Mouse (Mus musculus): ENCODE measurements around the gene Map1b. TPM values are rescaled to one million over a fixed set of nuclear protein-coding genes. Genes with fewer than 3 reads are reported as not detected.

Gene Map1b
- polyA plus RNA-seq, 1 experiment from 2014 or later: 48.2 TPM

DNA sequence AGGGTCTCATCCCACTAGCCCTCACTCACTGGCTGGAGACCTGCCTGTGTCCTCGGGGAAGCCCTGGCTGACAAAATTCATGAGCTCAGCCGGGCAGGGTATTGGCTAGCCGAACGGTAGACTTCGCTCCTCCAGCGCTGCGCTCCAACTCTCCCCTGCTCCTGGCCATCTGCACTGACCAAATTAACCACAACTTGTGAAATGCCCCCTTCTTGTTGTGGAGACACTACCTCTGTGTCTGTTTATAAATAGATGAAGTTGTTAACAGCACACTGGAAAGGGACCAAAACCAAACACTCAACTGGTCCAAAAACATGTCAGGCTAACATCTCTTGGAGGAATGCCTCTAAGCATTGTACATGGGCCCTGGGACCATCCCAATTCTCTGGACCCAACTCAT lies 42.2 kb downstream of the Map1b start:
- Histone ChIP-seq H3K27me3 (ENCODE audit: insufficient read depth, low read length) (no peaks in the 10 kb centered on the region), H3K9me3 (ENCODE audit: low read length) (no peaks in the 10 kb centered on the region), H3K4me1 (ENCODE audit: insufficient read depth, low read length) (peaks cover 8% of the 10 kb centered on the region), H3K4me3 (ENCODE audit: low read length) (no peak overlapping the region), H3K9ac (replicated peaks; ENCODE audit: low read length) (no peak overlapping the region), H3K36me3 (ENCODE audit: insufficient read depth, low read length) (no peaks in the 10 kb centered on the region), H3K27ac (ENCODE audit: low read length) (no peak overlapping the region), H3K4me2 (replicated peaks; ENCODE audit: low read depth, low read length) (no peak overlapping the region)
- no peak for ATAC-seq (ENCODE audit: low FRiP score, low TSS enrichment)
- 86% methylated on average over 7 of the region's 7 CpGs for WGBS

DNA sequence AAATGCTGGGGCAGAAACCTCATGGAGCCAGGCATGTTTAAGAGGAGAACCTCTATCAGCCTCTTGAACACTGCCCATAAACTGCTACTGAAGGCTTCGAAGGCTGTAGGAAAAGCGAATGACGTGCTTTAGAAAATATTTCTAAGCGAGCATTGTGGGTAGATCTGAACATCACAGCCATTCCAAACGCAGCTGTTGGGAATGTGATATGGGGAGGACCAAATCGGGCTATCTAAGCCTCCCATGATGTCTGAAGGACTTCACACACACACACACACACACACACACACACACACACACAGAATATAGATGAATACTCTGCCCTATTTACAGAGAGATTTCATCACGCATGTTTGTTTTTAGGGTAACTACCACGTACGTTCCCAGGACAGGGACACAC lies 44.3 kb downstream of the Map1b start:
- no peak for ATAC-seq (ENCODE audit: low FRiP score, low TSS enrichment)
- Histone ChIP-seq H3K27me3 (ENCODE audit: insufficient read depth, low read length) (no peaks in the 10 kb centered on the region), H3K36me3 (ENCODE audit: insufficient read depth, low read length) (no peaks in the 10 kb centered on the region), H3K4me1 (ENCODE audit: insufficient read depth, low read length) (peaks cover 9% of the 10 kb centered on the region), H3K9me3 (ENCODE audit: low read length) (no peaks in the 10 kb centered on the region), H3K9ac (replicated peaks; ENCODE audit: low read length) (no peak overlapping the region), H3K4me3 (ENCODE audit: low read length) (no peak overlapping the region), H3K27ac (ENCODE audit: low read length) (no peak overlapping the region), H3K4me2 (replicated peaks; ENCODE audit: low read depth, low read length) (no peak overlapping the region)
- WGBS: 83% methylated on average over 9 of the region's 9 CpGs

DNA sequence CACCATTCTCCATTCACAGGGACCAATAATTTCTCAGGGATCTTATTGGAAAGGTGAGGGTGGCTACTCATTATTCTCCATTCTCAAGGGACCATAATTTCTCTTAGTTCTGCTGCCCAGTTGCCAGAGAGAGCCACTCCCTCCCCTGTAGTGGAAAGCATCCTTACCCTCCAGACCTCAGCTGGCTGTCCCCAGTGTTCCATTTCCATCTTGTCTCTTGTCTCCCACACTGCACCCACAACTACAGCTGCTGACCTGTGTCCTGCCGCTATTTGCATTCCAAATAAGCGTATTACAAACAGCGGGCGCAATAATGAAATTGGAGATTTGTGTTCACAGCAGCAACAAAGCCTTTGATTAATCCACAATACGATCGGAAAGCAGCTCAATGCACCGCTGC lies 46.3 kb downstream of the Map1b start:
- 93% methylated on average over 7 of the region's 7 CpGs for WGBS
- H3K9me3 ChIP-seq (ENCODE audit: low read length): no peaks in the 10 kb centered on the region
- no peaks in the 10 kb centered on the region for H3K27me3 ChIP-seq (ENCODE audit: insufficient read depth, low read length)
- H3K27ac ChIP-seq (ENCODE audit: low read length): no peak overlapping the region
- ATAC-seq (ENCODE audit: low FRiP score, low TSS enrichment): no peak
- H3K36me3 ChIP-seq (ENCODE audit: insufficient read depth, low read length): no peaks in the 10 kb centered on the region
- peaks cover 7% of the 10 kb centered on the region for H3K4me1 ChIP-seq (ENCODE audit: insufficient read depth, low read length)
- H3K4me3 ChIP-seq (ENCODE audit: low read length): no peak overlapping the region
- H3K9ac ChIP-seq (replicated peaks; ENCODE audit: low read length): no peak overlapping the region
- H3K4me2 ChIP-seq (replicated peaks; ENCODE audit: low read depth, low read length): no peak overlapping the region

- no peak overlapping the region for H3K27ac ChIP-seq (ENCODE audit: low read length)
- no peaks in the 10 kb centered on the region for H3K9me3 ChIP-seq (ENCODE audit: low read length)
- H3K4me2 ChIP-seq (replicated peaks; ENCODE audit: low read depth, low read length): no peak overlapping the region
- WGBS: 91% methylated on average over 2 of the region's 2 CpGs
- no peaks in the 10 kb centered on the region for H3K27me3 ChIP-seq (ENCODE audit: insufficient read depth, low read length)
- no peak overlapping the region for H3K9ac ChIP-seq (replicated peaks; ENCODE audit: low read length)
- no peak for ATAC-seq (ENCODE audit: low FRiP score, low TSS enrichment)
- 0 out of 2 replicates have a peak, but pooled peaks cover 4% of the 10 kb centered on the region for H3K4me1 ChIP-seq (ENCODE audit: insufficient read depth, low read length)
- no peaks in the 10 kb centered on the region for H3K36me3 ChIP-seq (ENCODE audit: insufficient read depth, low read length)
- H3K4me3 ChIP-seq (ENCODE audit: low read length): no peak overlapping the region
Observed at GRCm38 (mm10) chr13:99468267-99468666, 48.1 kb downstream of the Map1b start.

DNA sequence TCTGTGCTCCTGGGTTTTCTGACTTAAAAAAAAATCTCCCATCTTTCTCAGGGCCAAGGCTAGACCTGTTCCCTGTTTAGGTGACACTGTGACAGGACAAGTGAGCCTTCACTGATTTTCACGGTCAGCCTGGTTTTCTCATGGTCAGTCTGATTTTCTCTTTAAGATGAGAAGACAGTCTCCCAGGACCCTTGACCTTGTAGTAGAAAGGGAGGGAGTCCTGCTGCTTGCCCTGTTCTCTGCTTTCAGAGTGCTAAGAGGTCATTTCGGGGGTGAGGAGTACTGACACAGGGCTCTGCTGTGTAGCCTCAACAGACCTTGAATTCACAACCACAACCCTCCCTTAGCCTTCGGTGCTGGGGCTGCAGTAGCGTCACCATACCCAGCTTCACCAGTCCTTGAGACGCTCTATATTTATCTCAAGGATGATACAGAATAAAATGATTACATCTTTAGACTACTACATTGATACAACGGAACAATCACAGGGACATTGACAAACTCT lies 49.5 kb downstream of the Map1b start:
- Histone ChIP-seq H3K27me3 (ENCODE audit: insufficient read depth, low read length) (no peaks in the 10 kb centered on the region), H3K36me3 (ENCODE audit: insufficient read depth, low read length) (no peaks in the 10 kb centered on the region), H3K4me3 (ENCODE audit: low read length) (no peak overlapping the region), H3K4me2 (replicated peaks; ENCODE audit: low read depth, low read length) (no peak overlapping the region), H3K9ac (replicated peaks; ENCODE audit: low read length) (no peak overlapping the region), H3K4me1 (ENCODE audit: insufficient read depth, low read length) (0 out of 2 replicates have a peak, but pooled peaks cover 4% of the 10 kb centered on the region), H3K27ac (ENCODE audit: low read length) (no peak overlapping the region), H3K9me3 (ENCODE audit: low read length) (no peaks in the 10 kb centered on the region)
- no peak for ATAC-seq (ENCODE audit: low FRiP score, low TSS enrichment)
- 55% methylated on average over 6 of the region's 6 CpGs for WGBS

DNA sequence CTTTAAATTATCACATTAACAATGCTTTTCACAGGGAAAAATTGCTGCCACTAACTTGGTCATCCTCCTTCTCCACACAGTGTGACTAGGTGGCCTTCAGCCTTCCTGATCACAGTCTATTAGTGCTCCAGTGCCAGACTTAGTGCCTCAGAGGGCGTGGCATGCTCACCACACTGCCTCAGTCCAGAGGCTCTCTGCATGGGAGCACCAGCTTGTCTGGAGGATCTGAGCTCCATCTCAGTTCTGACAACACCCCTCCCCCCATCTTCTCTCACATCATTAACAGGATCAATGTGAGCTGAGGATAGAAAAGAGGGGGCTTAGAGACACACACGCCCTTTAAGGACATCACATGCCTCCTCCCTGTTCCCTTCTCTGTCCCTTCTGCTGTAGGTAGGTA lies 50.3 kb downstream of the Map1b start:
- Histone ChIP-seq H3K4me3 (ENCODE audit: low read length) (no peak overlapping the region), H3K4me1 (ENCODE audit: insufficient read depth, low read length) (0 out of 2 replicates have a peak, but pooled peaks cover 4% of the 10 kb centered on the region), H3K9ac (replicated peaks; ENCODE audit: low read length) (no peak overlapping the region), H3K27ac (ENCODE audit: low read length) (no peak overlapping the region), H3K4me2 (replicated peaks; ENCODE audit: low read depth, low read length) (no peak overlapping the region), H3K9me3 (ENCODE audit: low read length) (no peaks in the 10 kb centered on the region), H3K27me3 (ENCODE audit: insufficient read depth, low read length) (no peaks in the 10 kb centered on the region), H3K36me3 (ENCODE audit: insufficient read depth, low read length) (no peaks in the 10 kb centered on the region)
- no peak for ATAC-seq (ENCODE audit: low FRiP score, low TSS enrichment)
- 74% methylated on average over 2 of the region's 2 CpGs for WGBS

- H3K9ac ChIP-seq (replicated peaks; ENCODE audit: low read length): no peak overlapping the region
- H3K4me1 ChIP-seq (ENCODE audit: insufficient read depth, low read length): 0 out of 2 replicates have a peak, but pooled peaks cover 4% of the 10 kb centered on the region
- H3K4me2 ChIP-seq (replicated peaks; ENCODE audit: low read depth, low read length): no peak overlapping the region
- no peak for ATAC-seq (ENCODE audit: low FRiP score, low TSS enrichment)
- no peaks in the 10 kb centered on the region for H3K27me3 ChIP-seq (ENCODE audit: insufficient read depth, low read length)
- 68% methylated on average over 4 of the region's 4 CpGs for WGBS
- H3K9me3 ChIP-seq (ENCODE audit: low read length): no peaks in the 10 kb centered on the region
- H3K27ac ChIP-seq (ENCODE audit: low read length): no peak overlapping the region
- no peaks in the 10 kb centered on the region for H3K36me3 ChIP-seq (ENCODE audit: insufficient read depth, low read length)
- no peak overlapping the region for H3K4me3 ChIP-seq (ENCODE audit: low read length)
Observed at GRCm38 (mm10) chr13:99464551-99464950, 51.8 kb downstream of the Map1b start.

DNA sequence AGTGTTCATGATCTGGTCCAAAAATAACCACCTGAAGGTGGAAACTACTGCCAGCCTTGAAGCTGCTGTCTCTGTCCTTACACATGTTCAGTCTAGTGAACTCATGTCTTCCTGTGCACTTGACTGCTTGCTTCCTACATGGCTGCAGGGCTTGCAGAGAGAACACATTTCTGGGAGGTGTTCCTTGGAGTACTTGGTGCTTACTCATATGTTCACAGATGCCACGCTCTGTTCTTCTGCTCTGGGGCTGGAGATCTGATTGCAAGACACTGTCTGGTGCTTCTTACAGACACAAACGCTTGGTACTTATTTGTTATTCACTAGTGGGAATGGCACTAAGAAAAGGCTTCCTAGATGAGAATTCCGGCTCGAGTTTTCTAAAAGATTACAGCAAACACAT lies 54.5 kb downstream of the Map1b start:
- Histone ChIP-seq H3K36me3 (ENCODE audit: insufficient read depth, low read length) (no peaks in the 10 kb centered on the region), H3K27ac (ENCODE audit: low read length) (no peak overlapping the region), H3K4me2 (replicated peaks; ENCODE audit: low read depth, low read length) (no peak overlapping the region), H3K27me3 (ENCODE audit: insufficient read depth, low read length) (no peaks in the 10 kb centered on the region), H3K4me1 (ENCODE audit: insufficient read depth, low read length) (0 out of 2 replicates have a peak, but pooled peaks cover 2% of the 10 kb centered on the region), H3K9ac (replicated peaks; ENCODE audit: low read length) (no peak overlapping the region), H3K4me3 (ENCODE audit: low read length) (no peak overlapping the region), H3K9me3 (ENCODE audit: low read length) (no peaks in the 10 kb centered on the region)
- ATAC-seq (ENCODE audit: low FRiP score, low TSS enrichment): no peak
- WGBS: 90% methylated on average over 4 of the region's 4 CpGs

DNA sequence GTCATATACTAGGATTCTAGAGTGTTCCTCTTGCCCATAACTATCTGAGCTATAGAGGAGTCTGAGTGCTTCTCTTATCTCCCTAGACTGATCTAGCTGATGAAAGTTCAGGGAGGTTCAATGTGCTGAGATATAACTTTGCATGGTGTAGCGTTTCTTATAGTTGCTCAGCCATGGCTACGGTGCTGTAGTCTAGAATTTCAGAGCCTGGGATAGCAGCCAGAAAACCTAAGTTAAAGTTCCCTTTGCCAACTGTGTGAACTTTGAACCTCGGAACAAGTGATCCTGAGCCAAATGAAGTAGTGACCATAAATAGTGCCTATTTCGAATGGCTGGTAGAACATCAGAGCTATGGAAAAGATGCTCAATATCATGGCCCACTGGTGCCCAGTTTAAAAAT lies 56.7 kb downstream of the Map1b start:
- Histone ChIP-seq H3K4me3 (ENCODE audit: low read length) (no peak overlapping the region), H3K27me3 (ENCODE audit: insufficient read depth, low read length) (no peaks in the 10 kb centered on the region), H3K9ac (replicated peaks; ENCODE audit: low read length) (no peak overlapping the region), H3K27ac (ENCODE audit: low read length) (no peak overlapping the region), H3K36me3 (ENCODE audit: insufficient read depth, low read length) (no peaks in the 10 kb centered on the region), H3K4me1 (ENCODE audit: insufficient read depth, low read length) (no peaks in the 10 kb centered on the region), H3K4me2 (replicated peaks; ENCODE audit: low read depth, low read length) (no peak overlapping the region), H3K9me3 (ENCODE audit: low read length) (no peaks in the 10 kb centered on the region)
- ATAC-seq (ENCODE audit: low FRiP score, low TSS enrichment): no peak
- 53% methylated on average over 4 of the region's 4 CpGs for WGBS

DNA sequence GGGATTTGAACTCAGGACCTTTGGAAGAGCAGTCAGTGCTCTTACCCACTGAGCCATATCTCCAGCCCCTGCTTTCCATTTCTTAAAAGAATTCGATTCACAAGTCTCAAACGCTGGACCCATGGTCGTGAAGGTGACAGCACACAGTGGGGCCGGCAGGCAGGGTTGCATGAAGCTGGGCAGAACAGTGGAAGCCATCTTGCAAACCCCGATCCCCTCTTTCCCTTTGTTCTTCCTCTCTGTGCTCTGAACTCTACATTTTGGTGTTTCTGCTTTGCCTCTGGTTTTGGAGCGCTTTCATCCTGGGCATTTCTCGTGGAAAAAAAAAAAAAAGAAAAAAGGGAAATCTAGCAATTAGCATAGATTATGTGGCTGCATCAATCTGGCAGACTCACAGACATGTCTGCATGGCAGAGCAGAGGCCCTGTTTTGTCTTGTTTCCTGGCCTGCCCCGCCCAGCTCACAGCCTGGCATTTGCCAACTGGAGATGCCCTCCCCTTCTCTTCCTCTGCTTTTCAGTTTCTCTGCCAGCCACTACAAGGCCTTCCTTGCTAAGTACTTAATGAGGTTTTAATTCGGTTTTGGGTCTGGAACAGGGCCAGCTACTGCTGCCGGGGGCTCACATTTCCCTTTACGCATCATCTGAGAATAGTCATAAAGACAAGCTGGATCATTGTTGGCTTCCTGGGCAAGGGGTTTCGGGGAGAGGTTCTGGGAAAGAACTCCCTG lies 57.5 kb downstream of the Map1b start:
- Histone ChIP-seq H3K9me3 (ENCODE audit: low read length) (no peaks in the 10 kb centered on the region), H3K4me1 (ENCODE audit: insufficient read depth, low read length) (no peaks in the 10 kb centered on the region), H3K4me3 (ENCODE audit: low read length) (no peak overlapping the region), H3K27me3 (ENCODE audit: insufficient read depth, low read length) (no peaks in the 10 kb centered on the region), H3K4me2 (replicated peaks; ENCODE audit: low read depth, low read length) (no peak overlapping the region), H3K27ac (ENCODE audit: low read length) (no peak overlapping the region), H3K9ac (replicated peaks; ENCODE audit: low read length) (no peak overlapping the region), H3K36me3 (ENCODE audit: insufficient read depth, low read length) (no peaks in the 10 kb centered on the region)
- ATAC-seq (ENCODE audit: low FRiP score, low TSS enrichment): no peak
- 66% methylated on average over 12 of the region's 12 CpGs for WGBS
